In genomic region chr15:30029257-30029899, GRCm38 (mm10) we compare ENCODE assay signal across 8 mouse cellular contexts.
A peak's percentile ranks its signal among the peaks of the same experiment; 100 is the strongest.
DNase-seq lines count a peak whose midpoint lies in the region; ATAC-seq lines count a peak whose summit lies in the region.

No protein-coding gene starts in this region.

- H3K27me3 ChIP-seq in forebrain, embryonic 13.5 days = no peaks in the 10 kb centered on the region
- no peaks in the 10 kb centered on the region for H3K27me3 ChIP-seq in kidney, embryonic 14.5 days (ENCODE audit: control insufficient read depth, insufficient read depth, low read length)
- no peaks in the 10 kb centered on the region for H3K27me3 ChIP-seq in limb, embryonic 11.5 days (ENCODE audit: control insufficient read depth, insufficient read depth, low read length)
- H3K27me3 ChIP-seq in neural tube, embryonic 15.5 days (replicated peaks) = no peaks in the 10 kb centered on the region

- no peak overlapping the region for H3K4me2 ChIP-seq in forebrain, embryonic 13.5 days
- no peak overlapping the region for H3K4me2 ChIP-seq in kidney, embryonic 14.5 days (replicated peaks; ENCODE audit: low read depth, low read length)
- no peak overlapping the region for H3K4me2 ChIP-seq in limb, embryonic 11.5 days (ENCODE audit: low read depth, severe bottlenecking)
- H3K4me2 ChIP-seq in neural tube, embryonic 15.5 days = no peak overlapping the region

- ATAC-seq in cerebellum, adult (ENCODE audit: insufficient number of reproducible peaks, low FRiP score, low TSS enrichment) = peak; percentile 88
- peak; percentile 81 for ATAC-seq in forebrain, embryonic 13.5 days
- ATAC-seq in kidney, embryonic 14.5 days (ENCODE audit: low FRiP score, low TSS enrichment) = 0 out of 2 replicates have a peak, but pooled peaks have one; percentile 43
- ATAC-seq in limb, embryonic 11.5 days (ENCODE audit: insufficient number of reproducible peaks, low FRiP score, low TSS enrichment, low read depth) = no peak
- peak; percentile 59; the same call in 1 of the 2 replicates for ATAC-seq in neural tube, embryonic 15.5 days (ENCODE audit: low FRiP score)
- no peak for ATAC-seq in inflammation-experienced regulatory T-cells, adult 6 months

- H3K27ac ChIP-seq in forebrain, embryonic 13.5 days = no peak overlapping the region
- H3K27ac ChIP-seq in kidney, embryonic 14.5 days (ENCODE audit: low read depth, low read length) = no peak overlapping the region
- no peak overlapping the region for H3K27ac ChIP-seq in limb, embryonic 11.5 days (replicated peaks; ENCODE audit: low read depth, low read length)
- H3K27ac ChIP-seq in neural tube, embryonic 15.5 days (replicated peaks) = no peak overlapping the region

- 56% methylated on average over 4 of the region's 4 CpGs for WGBS in forebrain, embryonic 13.5 days
- 59% methylated on average over 4 of the region's 4 CpGs for WGBS in kidney, embryonic 14.5 days
- 63% methylated on average over 4 of the region's 4 CpGs for WGBS in limb, embryonic 11.5 days
- WGBS in neural tube, embryonic 15.5 days = 59% methylated on average over 4 of the region's 4 CpGs

- DNase-seq in thymus, postnatal 0 days (ENCODE audit: low spot score) = peak; percentile 22
- no peak for DNase-seq in thymus, postnatal 36 days
- peak; percentile 71 for DNase-seq in limb, embryonic 11.5 days (ENCODE audit: low spot score)

- no peak overlapping the region for H3K9ac ChIP-seq in forebrain, embryonic 13.5 days
- no peak overlapping the region for H3K9ac ChIP-seq in kidney, embryonic 14.5 days (ENCODE audit: low read depth, low read length)
- no peak overlapping the region for H3K9ac ChIP-seq in limb, embryonic 11.5 days (ENCODE audit: low read length)
- no peak overlapping the region for H3K9ac ChIP-seq in neural tube, embryonic 15.5 days (replicated peaks)

- H3K4me3 ChIP-seq in forebrain, embryonic 13.5 days = no peak overlapping the region
- H3K4me3 ChIP-seq in kidney, embryonic 14.5 days (ENCODE audit: low read length) = no peak overlapping the region
- H3K4me3 ChIP-seq in limb, embryonic 11.5 days (ENCODE audit: low read depth, low read length) = no peak overlapping the region
- no peak overlapping the region for H3K4me3 ChIP-seq in neural tube, embryonic 15.5 days (replicated peaks)

- no peaks in the 10 kb centered on the region for H3K9me3 ChIP-seq in forebrain, embryonic 13.5 days (replicated peaks)
- no peaks in the 10 kb centered on the region for H3K9me3 ChIP-seq in kidney, embryonic 14.5 days (ENCODE audit: control insufficient read depth, low read length)
- no peaks in the 10 kb centered on the region for H3K9me3 ChIP-seq in limb, embryonic 11.5 days (ENCODE audit: control insufficient read depth, low read length)
- H3K9me3 ChIP-seq in neural tube, embryonic 15.5 days (replicated peaks) = no peaks in the 10 kb centered on the region

- no peaks in the 10 kb centered on the region for H3K4me1 ChIP-seq in forebrain, embryonic 13.5 days
- H3K4me1 ChIP-seq in kidney, embryonic 14.5 days (ENCODE audit: control insufficient read depth, insufficient read depth, low read length) = no peaks in the 10 kb centered on the region
- H3K4me1 ChIP-seq in limb, embryonic 11.5 days (ENCODE audit: control insufficient read depth, insufficient read depth, low read length) = no peaks in the 10 kb centered on the region
- H3K4me1 ChIP-seq in neural tube, embryonic 15.5 days = no peaks in the 10 kb centered on the region

- no peaks in the 10 kb centered on the region for H3K36me3 ChIP-seq in forebrain, embryonic 13.5 days (ENCODE audit: poor library complexity, severe bottlenecking)
- no peaks in the 10 kb centered on the region for H3K36me3 ChIP-seq in kidney, embryonic 14.5 days (ENCODE audit: control insufficient read depth, insufficient read depth, low read length)
- no peaks in the 10 kb centered on the region for H3K36me3 ChIP-seq in limb, embryonic 11.5 days (ENCODE audit: control insufficient read depth, insufficient read depth, low read length)
- H3K36me3 ChIP-seq in neural tube, embryonic 15.5 days = no peaks in the 10 kb centered on the region

Comparison
In these comparisons a context has a peak if more than half of its experiments do, and no peak if none do; other contexts are left out.
1. DNase-seq: peak in thymus, postnatal 0 days (single experiment) and limb, embryonic 11.5 days (single experiment); none in thymus, postnatal 36 days (0 of 2).
2. ATAC-seq: peak in cerebellum, adult (single experiment), forebrain, embryonic 13.5 days (single experiment), kidney, embryonic 14.5 days (single experiment) and neural tube, embryonic 15.5 days (single experiment); none in limb, embryonic 11.5 days (single experiment) and inflammation-experienced regulatory T-cells, adult 6 months (single experiment).